Mouse (Mus musculus) small intestine, adult 2 months (tissue): ENCODE measurements around the gene Corin.

Source experiments
- CTCF ChIP-seq: fragments of 200-500 bp; IDR thresholded peaks from 2 replicates; pipeline ENCODE4 v1.5.1; 2012; ENCODE audit warnings: low read depth, mild to moderate bottlenecking, control low read depth, inconsistent platforms, low read length, moderate library complexity, mixed read lengths; ENCODE audit not compliant: insufficient replicate concordance, insufficient read length; ENCODE audit errors: extremely low read depth
- POLR2A ChIP-seq: fragments of 200-500 bp; IDR thresholded peaks from 2 replicates; pipeline ENCODE4 v1.6.1; 2012; ENCODE audit warnings: low read depth, mild to moderate bottlenecking, control low read depth, inconsistent platforms, low read length, moderate library complexity

- no peak for TF ChIP-seq POLR2A
- no peak for TF ChIP-seq CTCF
Measured at GRCm38 (mm10) chr5:72464932-72465331, 39.3 kb downstream of the Corin start.
